Mouse (Mus musculus): ENCODE data around the gene Oma1.

Oma1 gene

DNA sequence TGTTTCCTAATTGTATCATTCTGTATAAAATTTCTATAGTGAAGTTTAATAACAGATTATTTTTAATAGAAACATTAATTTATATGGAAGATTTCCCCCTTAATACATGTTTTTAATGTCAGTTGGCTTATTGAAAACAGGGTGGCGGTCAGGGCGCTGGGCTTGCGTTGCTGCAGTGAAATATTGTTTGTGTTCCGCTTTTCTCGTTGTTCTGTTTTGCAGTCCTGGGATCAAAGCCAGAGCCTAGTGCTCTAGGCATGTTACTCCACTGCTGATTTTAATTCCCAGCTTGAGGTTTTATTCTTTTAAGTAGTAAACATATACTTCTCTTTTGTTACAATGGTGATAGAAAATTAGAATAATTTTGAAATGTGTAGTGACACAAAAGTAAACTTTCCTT, 39.3 kb downstream of the Oma1 start:
- no peak for ATAC-seq (ENCODE audit: insufficient number of reproducible peaks, low FRiP score, low TSS enrichment)

DNA sequence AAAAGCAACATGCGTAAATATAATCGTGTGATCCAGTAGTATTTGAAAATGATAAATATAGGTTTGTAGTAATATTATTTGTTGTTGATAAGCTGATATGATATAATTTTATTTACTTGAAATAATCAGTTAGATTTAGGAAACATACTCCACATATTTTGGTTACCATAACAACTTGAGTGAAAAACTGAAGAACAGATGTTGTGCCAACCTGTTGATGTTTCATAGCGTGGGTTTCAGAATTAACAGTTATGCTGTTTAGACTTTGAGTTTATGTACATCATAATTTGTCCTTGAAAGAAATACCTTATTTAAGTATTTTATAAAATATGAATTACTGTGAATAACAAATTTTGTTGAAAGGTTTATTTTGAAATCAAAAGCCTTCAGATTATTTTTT, 43.8 kb downstream of the Oma1 start:
- no peak for ATAC-seq (ENCODE audit: insufficient number of reproducible peaks, low FRiP score, low TSS enrichment)

DNA sequence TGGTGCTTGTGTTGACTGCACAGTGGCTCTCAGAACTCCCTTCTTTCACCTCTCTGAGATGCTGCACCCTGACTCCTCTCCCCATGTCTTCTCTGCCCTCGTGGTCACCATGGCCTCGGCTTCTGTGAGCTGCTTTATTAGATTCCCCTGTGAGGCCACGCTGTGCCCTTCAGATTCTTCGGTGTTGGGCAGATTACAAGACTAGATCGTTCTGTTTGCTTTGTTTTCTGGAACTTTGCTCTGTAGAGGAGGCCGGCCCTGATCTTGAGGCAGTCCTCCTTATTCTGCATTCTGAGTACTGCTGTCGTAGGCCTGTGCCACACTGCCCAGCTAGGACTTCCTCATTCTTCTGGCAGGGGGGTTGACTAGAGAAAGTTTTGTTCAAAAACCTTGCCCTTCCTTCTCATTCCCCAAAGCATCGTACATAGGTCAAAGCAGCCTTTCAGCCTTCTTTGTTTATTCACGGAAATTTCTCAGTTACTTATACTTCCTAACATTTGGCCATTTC, 45.4 kb downstream of the Oma1 start:
- no peak for ATAC-seq (ENCODE audit: insufficient number of reproducible peaks, low FRiP score, low TSS enrichment)

- ATAC-seq (ENCODE audit: insufficient number of reproducible peaks, low FRiP score, low TSS enrichment), result no peak
These were observed 68.6 kb downstream of the Oma1 start for GRCm38 (mm10) chr4:103382171-103382570.

GRCm38 (mm10) chr4:103385031-103385430, 71.4 kb downstream of the Oma1 start:
- ATAC-seq (ENCODE audit: insufficient number of reproducible peaks, low FRiP score, low TSS enrichment), result no peak

GRCm38 (mm10) chr4:103385835-103386787, 72.5 kb downstream of the Oma1 start:
- no peak for ATAC-seq (ENCODE audit: insufficient number of reproducible peaks, low FRiP score, low TSS enrichment)

DNA sequence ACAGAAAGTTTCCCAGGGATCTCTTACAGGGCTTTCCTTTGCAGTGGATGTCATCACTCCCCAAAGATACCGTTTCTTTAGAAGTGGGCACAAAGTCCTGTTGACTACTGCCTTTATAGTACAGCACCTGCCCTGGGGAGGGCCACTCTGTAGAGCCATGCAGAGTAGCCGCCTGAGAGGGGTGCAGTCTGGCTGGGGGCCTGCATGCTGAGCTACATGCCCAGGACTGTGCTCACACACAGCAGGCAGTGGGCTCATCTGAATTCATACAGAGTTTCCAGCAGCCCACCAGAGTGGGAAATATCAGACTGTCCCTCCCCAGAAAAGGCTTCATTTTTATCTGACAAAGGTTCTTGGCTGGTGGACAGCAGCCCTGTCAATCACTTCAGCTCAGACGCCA, 73.7 kb downstream of the Oma1 start:
- ATAC-seq (ENCODE audit: insufficient number of reproducible peaks, low FRiP score, low TSS enrichment), result no peak

- no peak for ATAC-seq (ENCODE audit: insufficient number of reproducible peaks, low FRiP score, low TSS enrichment)
These were observed 75.0 kb downstream of the Oma1 start for GRCm38 (mm10) chr4:103388530-103389178.

DNA sequence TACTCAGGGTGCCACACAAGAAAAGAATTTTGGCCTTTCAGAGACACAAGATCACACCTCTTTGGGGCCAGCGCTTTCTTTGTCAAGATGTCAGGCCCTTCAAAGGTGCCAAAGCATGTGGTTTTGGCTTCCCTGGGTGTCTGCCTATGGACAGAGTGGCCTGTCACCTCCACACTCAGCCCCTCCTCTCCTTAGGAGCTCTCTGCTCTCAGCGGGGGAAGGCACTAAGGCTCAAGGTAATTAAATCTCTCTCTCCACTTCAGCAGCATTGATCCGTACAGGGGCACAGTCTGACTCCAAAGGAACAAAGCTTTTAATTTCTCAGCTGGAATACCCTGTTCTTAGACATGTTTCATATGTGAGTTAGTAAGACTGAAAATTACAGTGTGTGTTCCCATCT, 76.0 kb downstream of the Oma1 start:
- ATAC-seq (ENCODE audit: insufficient number of reproducible peaks, low FRiP score, low TSS enrichment), result no peak

- no peak for ATAC-seq (ENCODE audit: insufficient number of reproducible peaks, low FRiP score, low TSS enrichment)
These were observed 76.9 kb downstream of the Oma1 start for GRCm38 (mm10) chr4:103390499-103390898.

DNA sequence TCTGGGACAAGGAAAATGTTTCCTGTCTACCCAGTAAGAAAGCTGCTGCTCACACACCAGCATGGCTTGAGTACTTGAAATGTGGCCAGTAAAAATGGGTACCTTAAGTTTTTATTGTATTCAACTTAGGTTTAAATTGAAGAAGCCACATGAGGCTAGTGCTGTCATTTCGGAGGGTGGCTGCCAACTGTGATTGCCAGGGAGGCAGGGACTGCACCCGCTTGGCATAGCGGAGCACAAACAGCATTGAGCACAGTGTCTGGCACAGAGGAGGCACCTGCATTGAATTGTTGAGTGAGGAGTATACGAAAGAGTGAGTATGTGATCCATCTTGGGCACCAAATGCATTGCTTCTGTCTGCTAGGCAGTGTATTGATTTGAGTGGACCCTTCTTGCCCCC, 81.5 kb downstream of the Oma1 start:
- ATAC-seq (ENCODE audit: insufficient number of reproducible peaks, low FRiP score, low TSS enrichment), result no peak

DNA sequence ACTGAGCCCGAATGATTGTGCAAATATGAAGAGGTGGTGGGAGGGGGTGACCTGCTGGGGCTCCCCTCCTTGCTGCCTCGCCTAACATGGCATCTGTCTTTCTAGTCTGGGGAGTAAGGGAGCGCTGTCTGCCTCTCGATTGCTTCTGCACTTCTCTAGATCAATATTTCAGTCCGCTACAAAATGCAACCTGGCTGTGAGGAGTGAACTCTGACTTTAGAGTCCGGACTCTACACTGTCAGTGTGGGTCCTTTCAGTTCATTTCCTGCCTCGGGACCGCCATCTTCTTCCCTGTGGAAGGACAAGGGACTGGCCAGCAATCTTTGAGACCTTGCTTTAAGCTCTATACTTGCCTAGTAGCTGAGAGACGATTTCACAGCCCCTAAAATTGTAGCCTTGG, 82.3 kb downstream of the Oma1 start:
- ATAC-seq (ENCODE audit: insufficient number of reproducible peaks, low FRiP score, low TSS enrichment), result no peak

- no peak for ATAC-seq (ENCODE audit: insufficient number of reproducible peaks, low FRiP score, low TSS enrichment)
These were observed 83.3 kb downstream of the Oma1 start for GRCm38 (mm10) chr4:103396876-103397275.

- ATAC-seq (ENCODE audit: insufficient number of reproducible peaks, low FRiP score, low TSS enrichment), result no peak
These were observed 89.0 kb downstream of the Oma1 start for GRCm38 (mm10) chr4:103402581-103402980.

GRCm38 (mm10) chr4:103405321-103405720, 91.7 kb downstream of the Oma1 start:
- ATAC-seq (ENCODE audit: insufficient number of reproducible peaks, low FRiP score, low TSS enrichment), result no peak

GRCm38 (mm10) chr4:103410217-103410799, 96.7 kb downstream of the Oma1 start:
- no peak for ATAC-seq (ENCODE audit: insufficient number of reproducible peaks, low FRiP score, low TSS enrichment)
